8 mouse cellular contexts compared by ENCODE assay signal in genomic region chr6:8188599-8189233, GRCm38 (mm10). TPM values are rescaled to one million over a fixed set of nuclear protein-coding genes. Genes with fewer than 3 reads are reported as not detected.
DNase-seq lines count a peak whose midpoint lies in the region; ATAC-seq and TF ChIP-seq lines count a peak whose summit lies in the region.
"Had no signal": no experiment of that assay in that cellular context is flagged by ENCODE, and none has a peak within 500 bp of the region (broad histone marks: within the 10 kb centered on the region; RNA-seq: fewer than 3 reads in every experiment).

No protein-coding gene starts in this region.

- H3K4me3 ChIP-seq in kidney, postnatal 0 days (replicated peaks; ENCODE audit: low read depth, low read length): no peak overlapping the region
- H3K4me3 ChIP-seq in midbrain, embryonic 15.5 days: no peak overlapping the region

- H3K36me3 ChIP-seq in kidney, postnatal 0 days (ENCODE audit: insufficient read depth, low read length): no peaks in the 10 kb centered on the region
- H3K36me3 ChIP-seq in midbrain, embryonic 15.5 days (replicated peaks): no peaks in the 10 kb centered on the region

- no peaks in the 10 kb centered on the region for H3K9me3 ChIP-seq in kidney, postnatal 0 days (replicated peaks; ENCODE audit: low read length)
- no peaks in the 10 kb centered on the region for H3K9me3 ChIP-seq in midbrain, embryonic 15.5 days

- 93% methylated on average over 2 of the region's 3 CpGs for WGBS in kidney, postnatal 0 days
- WGBS in midbrain, embryonic 15.5 days: 96% methylated on average over 3 of the region's 3 CpGs

- peak; percentile 61 for DNase-seq in kidney, postnatal 0 days (ENCODE audit: low spot score)
- DNase-seq in kidney, adult 11 months: no peak
- DNase-seq in Muller cell, postnatal 12 days (ENCODE audit: inconsistent ontology term): peak; percentile 19
- peak; percentile 63 for DNase-seq in embryo, embryonic 10.5 days (ENCODE audit: low spot score)
- DNase-seq in gastrocnemius, postnatal 14 days: no peak

- no peak overlapping the region for H3K9ac ChIP-seq in kidney, postnatal 0 days (ENCODE audit: low read depth, low read length)
- no peak overlapping the region for H3K9ac ChIP-seq in midbrain, embryonic 15.5 days

- H3K27ac ChIP-seq in kidney, postnatal 0 days: no peak overlapping the region
- no peak overlapping the region for H3K27ac ChIP-seq in midbrain, embryonic 15.5 days

- no peaks in the 10 kb centered on the region for H3K4me1 ChIP-seq in kidney, postnatal 0 days (replicated peaks; ENCODE audit: insufficient read depth, low read length)
- H3K4me1 ChIP-seq in midbrain, embryonic 15.5 days: no peaks in the 10 kb centered on the region

- no peaks in the 10 kb centered on the region for H3K27me3 ChIP-seq in kidney, postnatal 0 days (ENCODE audit: insufficient read depth, low read length)
- H3K27me3 ChIP-seq in midbrain, embryonic 15.5 days (replicated peaks): no peaks in the 10 kb centered on the region

- no peak for ATAC-seq in kidney, postnatal 0 days (replicated peaks; ENCODE audit: low FRiP score, low read depth)
- peak; percentile 89 for ATAC-seq in midbrain, embryonic 15.5 days (replicated peaks)
- no peak for ATAC-seq in CD4-positive, CD25-positive, alpha-beta regulatory T cell, adult 4 months

- TF ChIP-seq CTCF in kidney, postnatal 0 days (IDR thresholded peaks at IDR 0.05; ENCODE audit: low read depth): peak; percentile 67

- no peak overlapping the region for H3K4me2 ChIP-seq in kidney, postnatal 0 days (ENCODE audit: low read length)
- no peak overlapping the region for H3K4me2 ChIP-seq in midbrain, embryonic 15.5 days

- intact Hi-C loops in gastrocnemius, postnatal 14 days (cut with DNase I; ENCODE audit: low total_unique reads): loop anchor here (10.0 kb wide), 1 partner anchor 114 kb away; no protein-coding TSS in a partner anchor

RNA-seq across cellular contexts. Expression of gene Col28a1, which starts 3.7 kb away (rescaled TPM):
- polyA plus RNA-seq in kidney, postnatal 0 days (2015; fragmentation: Nextera tagmentation; extraction: Ambion mirVana): 0.11 and 0.21 TPM in 2 replicates
- 0.92 and 1.2 TPM in 2 replicates for polyA plus RNA-seq in midbrain, embryonic 15.5 days (2015; fragmentation: Nextera tagmentation; extraction: Ambion mirVana)
- not detected for polyA plus RNA-seq in CD4-positive, CD25-positive, alpha-beta regulatory T cell, adult 4 months (2017; shearing (Covaris generic))
- total RNA-seq in gastrocnemius, postnatal 14 days (2021): 1 to 10 TPM; 2.4 to 3.8 TPM
- polyA plus RNA-seq: thymus, postnatal 0 days had no signal

RNA-seq across cellular contexts. Expression of gene Mios, which starts 20.3 kb away (rescaled TPM):
- polyA plus RNA-seq in kidney, postnatal 0 days (2015; fragmentation: Nextera tagmentation; extraction: Ambion mirVana): 22.1 and 22.4 TPM in 2 replicates
- polyA plus RNA-seq in midbrain, embryonic 15.5 days (2015; fragmentation: Nextera tagmentation; extraction: Ambion mirVana): 23.4 and 26.0 TPM in 2 replicates
- polyA plus RNA-seq in CD4-positive, CD25-positive, alpha-beta regulatory T cell, adult 4 months (2017; shearing (Covaris generic)): 10 to 100 TPM; 11.5 to 12.6 TPM
- total RNA-seq in gastrocnemius, postnatal 14 days (2021): 10 to 100 TPM; 14.2 to 14.3 TPM

Comparison
In these comparisons a context has a peak if more than half of its experiments do, and no peak if none do; other contexts are left out.
1. DNase-seq: peak in kidney, postnatal 0 days (single experiment), Muller cell, postnatal 12 days (single experiment) and embryo, embryonic 10.5 days (single experiment); none in kidney, adult 11 months (single experiment) and gastrocnemius, postnatal 14 days (single experiment).